Mouse (Mus musculus): ENCODE results near the gene Egfl7.

GRCm38 (mm10) chr2:26633953-26634530 lies 54.2 kb downstream of the Egfl7 start:
- TF ChIP-seq HCFC1 (IDR thresholded peaks at IDR 0.05; ENCODE audit: borderline replicate concordance, insufficient read depth, low read length) (no peak), MAFK (IDR thresholded peaks at IDR 0.05; ENCODE audit: insufficient read depth, low read depth, low read length) (no peak), ZNF384 (IDR thresholded peaks at IDR 0.05; ENCODE audit: low read depth, low read length) (no peak), ZC3H11A (IDR thresholded peaks at IDR 0.05; ENCODE audit: borderline replicate concordance, low read depth, low read length) (no peak), CHD2 (IDR thresholded peaks at IDR 0.05; ENCODE audit: low read depth, low read length) (no peak)
